Mouse (Mus musculus) liver, embryonic 14.5 days (tissue): Measurements from ENCODE around the gene Maml3.

Experiments
- CTCF ChIP-seq: IDR thresholded peaks from 2 replicates; pipeline ENCODE4 v1.5.1; 2016; ENCODE audit warnings: antibody characterized with exemption, low read depth, control low read depth
- EP300 ChIP-seq: IDR thresholded peaks from 2 replicates; pipeline ENCODE4 v1.6.1; 2016; ENCODE audit warnings: antibody characterized with exemption, low read depth

GRCm38 (mm10) chr3:51874252-51874651, 230.6 kb downstream of the Maml3 start:
- TF ChIP-seq CTCF, result no peak
- TF ChIP-seq EP300, result no peak
